Comparison of ENCODE assay signal across 8 mouse cellular contexts in genomic region chr14:118566214-118566688, GRCm38 (mm10).
A peak's percentile ranks its signal among the peaks of the same experiment; 100 is the strongest.
DNase-seq lines count a peak whose midpoint lies in the region; ATAC-seq and TF ChIP-seq lines count a peak whose summit lies in the region.

No protein-coding gene starts in this region.

- TF ChIP-seq CTCF in kidney, adult 2 months (conservative IDR thresholded peaks at IDR 0.05; ENCODE audit: insufficient read depth, insufficient read length, low read depth, low read length): no peak

- no peaks in the 10 kb centered on the region for H3K36me3 ChIP-seq in forebrain, embryonic 13.5 days (ENCODE audit: poor library complexity, severe bottlenecking)
- no peaks in the 10 kb centered on the region for H3K36me3 ChIP-seq in myocyte (ENCODE audit: control insufficient read depth, insufficient read depth)
- no peaks in the 10 kb centered on the region for H3K36me3 ChIP-seq in kidney, adult 2 months (ENCODE audit: control insufficient read depth, insufficient read depth, low read length)

- no peaks in the 10 kb centered on the region for H3K79me2 ChIP-seq in myocyte (ENCODE audit: control insufficient read depth, insufficient read depth)

- peak; percentile 89 for ATAC-seq in forebrain, embryonic 13.5 days

- no peak overlapping the region for H3ac ChIP-seq in myocyte (ENCODE audit: control insufficient read depth, insufficient read length)

- H3K4me1 ChIP-seq in forebrain, embryonic 13.5 days: peaks cover 18% of the 10 kb centered on the region
- no peaks in the 10 kb centered on the region for H3K4me1 ChIP-seq in kidney, adult 2 months (ENCODE audit: control insufficient read depth, insufficient read depth, low read length)

- peaks cover 16% of the 10 kb centered on the region; the same call in 1 of the 2 replicates for H3K27me3 ChIP-seq in forebrain, embryonic 13.5 days
- no peaks in the 10 kb centered on the region for H3K27me3 ChIP-seq in myocyte (ENCODE audit: control insufficient read depth, insufficient read depth, insufficient read length)
- no peaks in the 10 kb centered on the region for H3K27me3 ChIP-seq in kidney, adult 2 months (replicated peaks; ENCODE audit: control insufficient read depth, insufficient read depth, low read length)

- WGBS in forebrain, embryonic 13.5 days: 6% methylated on average over 12 of the region's 12 CpGs
- WGBS in kidney, adult 2 months: 50% methylated on average over 12 of the region's 12 CpGs

- peak overlapping the region; percentile 52 for H3K27ac ChIP-seq in forebrain, embryonic 13.5 days
- H3K27ac ChIP-seq in kidney, adult 2 months (ENCODE audit: insufficient read depth, low read depth, low read length): no peak overlapping the region

- H3K9ac ChIP-seq in forebrain, embryonic 13.5 days: no peak overlapping the region

- no peak for TF ChIP-seq POLR2A in myocyte (IDR thresholded peaks at IDR 0.05; ENCODE audit: insufficient read length, low read depth)
- no peak for TF ChIP-seq POLR2A in kidney, adult 2 months (IDR thresholded peaks at IDR 0.05; ENCODE audit: low read depth, low read length)

- no peak overlapping the region for H3K4me3 ChIP-seq in forebrain, embryonic 13.5 days
- H3K4me3 ChIP-seq in myocyte: no peak overlapping the region
- no peak overlapping the region for H3K4me3 ChIP-seq in kidney, adult 2 months (ENCODE audit: insufficient read depth, low read depth, low read length)

- H3K9me3 ChIP-seq in forebrain, embryonic 13.5 days (replicated peaks): no peaks in the 10 kb centered on the region

- peak; percentile 52 to 53 for DNase-seq in left cerebral cortex, adult 18-20 months (ENCODE audit: low spot score in 2 of 2)
- DNase-seq in left cerebral cortex, adult 11 months (ENCODE audit: low spot score): no peak
- peak; percentile 8 to 19 for DNase-seq in layer of hippocampus, postnatal 25 days (ENCODE audit: extremely low spot score in 1 of 2, low spot score in 1 of 2)
- DNase-seq in c-Kit-positive CD71-positive TER-119-positive erythroid progenitor cells, embryonic 14.5 days (ENCODE audit: low spot score): no peak
- no peak for DNase-seq in kidney, postnatal 10 days
- DNase-seq in kidney, adult 2 months: no peak

- H3K4me2 ChIP-seq in forebrain, embryonic 13.5 days: peak overlapping the region; percentile 40
- peak overlapping the region; percentile 83 for H3K4me2 ChIP-seq in myocyte (ENCODE audit: low read depth)

TF ChIP-seq in myocyte, 11 proteins besides CTCF, POLR2A, EP300 and RAD21:
- TF ChIP-seq MYOG (IDR thresholded peaks at IDR 0.05; ENCODE audit: control insufficient read depth in 1 of 3, insufficient read depth in 1 of 3, insufficient read length in 2 of 3, low read depth in 2 of 3) (peak in 1 of 3 experiments; percentile 63), MYOD1 (IDR thresholded peaks at IDR 0.05; ENCODE audit: control insufficient read depth in 1 of 3, insufficient read length in 2 of 3, low read depth in 2 of 3) (peak in 2 of 3 experiments; percentile 59 to 77), TCF12 (IDR thresholded peaks at IDR 0.05; ENCODE audit: insufficient read depth, poor library complexity, severe bottlenecking) (peak; percentile 3), MAX (IDR thresholded peaks at IDR 0.05; ENCODE audit: low read depth) (no peak), TCF3 (IDR thresholded peaks at IDR 0.05; ENCODE audit: insufficient read length, low read depth) (no peak)
TF ChIP-seq in myocyte: peak in this region for 3.

Comparison
In these comparisons a context has a peak if more than half of its experiments do, and no peak if none do; other contexts are left out.
1. DNase-seq: peak in left cerebral cortex, adult 18-20 months (2 of 2) and layer of hippocampus, postnatal 25 days (2 of 2); none in left cerebral cortex, adult 11 months (single experiment), c-Kit-positive CD71-positive TER-119-positive erythroid progenitor cells, embryonic 14.5 days (single experiment), kidney, postnatal 10 days (single experiment) and kidney, adult 2 months (single experiment).